23 mouse cellular contexts compared by ENCODE assay signal in genomic region chr15:84266290-84266689, GRCm38 (mm10). TPM values are rescaled to one million over a fixed set of nuclear protein-coding genes. Genes with fewer than 3 reads are reported as not detected.
DNase-seq lines count a peak whose midpoint lies in the region; ATAC-seq and TF ChIP-seq lines count a peak whose summit lies in the region.
"Had no signal": no experiment of that assay in that cellular context is flagged by ENCODE, and none has a peak within 500 bp of the region (broad histone marks: within the 10 kb centered on the region; RNA-seq: fewer than 3 reads in every experiment).

No protein-coding gene starts in this region.

- H3K4me3 ChIP-seq in heart, embryonic 10.5 days, result no peak overlapping the region
- no peak overlapping the region for H3K4me3 ChIP-seq in heart, adult 2 months
- no peak overlapping the region for H3K4me3 ChIP-seq in heart, embryonic 16.5 days (ENCODE audit: low read length)
- H3K4me3 ChIP-seq in midbrain, embryonic 10.5 days, result no peak overlapping the region
- no peak overlapping the region for H3K4me3 ChIP-seq in midbrain, embryonic 13.5 days (replicated peaks)
- H3K4me3 ChIP-seq: forebrain, embryonic 10.5 days; megakaryocyte, embryonic 14.5 days had no signal

- TF ChIP-seq CTCF in heart, adult 2 months (IDR thresholded peaks at IDR 0.05), result no peak

- H3K9me3 ChIP-seq in heart, embryonic 10.5 days, result no peaks in the 10 kb centered on the region
- H3K9me3 ChIP-seq in heart, embryonic 16.5 days (replicated peaks; ENCODE audit: control insufficient read depth, low read length), result no peaks in the 10 kb centered on the region
- no peaks in the 10 kb centered on the region for H3K9me3 ChIP-seq in midbrain, embryonic 10.5 days (replicated peaks)
- no peaks in the 10 kb centered on the region for H3K9me3 ChIP-seq in midbrain, embryonic 13.5 days
- H3K9me3 ChIP-seq: forebrain, embryonic 10.5 days; megakaryocyte, embryonic 14.5 days had no signal

- no peak for ATAC-seq in heart, embryonic 16.5 days (replicated peaks; ENCODE audit: extremely low read depth, insufficient read depth, low FRiP score)
- no peak for ATAC-seq in midbrain, embryonic 13.5 days
- ATAC-seq: intestine, postnatal 0 days; Patski had no signal

- WGBS in heart, embryonic 10.5 days, result 41% methylated on average over 4 of the region's 4 CpGs
- WGBS in heart, adult 2 months, result 56% methylated on average over 4 of the region's 4 CpGs
- WGBS in heart, embryonic 16.5 days, result 41% methylated on average over 4 of the region's 4 CpGs
- WGBS in midbrain, embryonic 10.5 days, result 89% methylated on average over 4 of the region's 4 CpGs
- 67% methylated on average over 4 of the region's 4 CpGs for WGBS in midbrain, embryonic 13.5 days

- DNase-seq in heart, embryonic 10.5 days (ENCODE audit: low spot score), result no peak
- no peak for DNase-seq in heart, adult 2 months
- no peak for DNase-seq in heart, adult 9 months (ENCODE audit: low spot score in 2 of 2)
- DNase-seq in midbrain, embryonic 10.5 days (ENCODE audit: low spot score), result no peak
- no peak for DNase-seq in lung, postnatal 36 days
- DNase-seq: adrenal gland, postnatal 36 days; B cell, adult 2 months; cerebellum, adult 11-12 months; cerebellum, postnatal 10 days; gastrocnemius, postnatal 25 days; heart, adult 18-20 months; kidney, postnatal 25 days; thymus, adult 18-20 months; thymus, postnatal 36 days had no signal

- no peak for TF ChIP-seq POLR2A in heart, adult 2 months (IDR thresholded peaks at IDR 0.05; ENCODE audit: insufficient read depth, low read depth, low read length)

- peaks cover 5% of the 10 kb centered on the region for H3K79me2 ChIP-seq in heart, adult 2 months (replicated peaks; ENCODE audit: control insufficient read depth, insufficient read depth, low read length)

- H3K9ac ChIP-seq in heart, adult 2 months (ENCODE audit: low read depth, low read length), result no peak overlapping the region
- 0 out of 2 replicates have a peak overlapping the region, but pooled peaks have one; percentile 24 for H3K9ac ChIP-seq in heart, embryonic 16.5 days (ENCODE audit: low read length)
- no peak overlapping the region for H3K9ac ChIP-seq in midbrain, embryonic 13.5 days (replicated peaks)
- H3K9ac ChIP-seq: liver, embryonic 14.5 days; lung, embryonic 14.5 days had no signal

- H3K4me1 ChIP-seq in heart, embryonic 10.5 days, result peaks cover 66% of the 10 kb centered on the region
- H3K4me1 ChIP-seq in heart, adult 2 months (ENCODE audit: control insufficient read depth, insufficient read depth, low read length), result peaks cover 22% of the 10 kb centered on the region
- H3K4me1 ChIP-seq in heart, embryonic 16.5 days (ENCODE audit: control insufficient read depth, insufficient read depth, low read length), result peaks cover 26% of the 10 kb centered on the region
- peaks cover 52% of the 10 kb centered on the region for H3K4me1 ChIP-seq in midbrain, embryonic 10.5 days
- H3K4me1 ChIP-seq in midbrain, embryonic 13.5 days (replicated peaks), result peaks cover 30% of the 10 kb centered on the region

- H3K4me2 ChIP-seq in heart, embryonic 16.5 days (ENCODE audit: low read depth, low read length), result no peak overlapping the region; the same call in 1 of the 2 replicates
- H3K4me2 ChIP-seq in midbrain, embryonic 13.5 days (replicated peaks), result no peak overlapping the region
- H3K4me2 ChIP-seq: lung, embryonic 14.5 days had no signal

- H3K27ac ChIP-seq in heart, embryonic 10.5 days, result peak overlapping the region; percentile 82
- no peak overlapping the region; the same call in 1 of the 2 replicates for H3K27ac ChIP-seq in heart, adult 2 months
- peak overlapping the region; percentile 70 for H3K27ac ChIP-seq in heart, embryonic 16.5 days (ENCODE audit: low read length)
- 0 out of 2 replicates have a peak overlapping the region, but pooled peaks have one; percentile 55 for H3K27ac ChIP-seq in midbrain, embryonic 10.5 days (replicated peaks)
- H3K27ac ChIP-seq in midbrain, embryonic 13.5 days, result no peak overlapping the region
- H3K27ac ChIP-seq: liver, embryonic 14.5 days had no signal

- no peak for TF ChIP-seq EP300 in heart, adult 2 months (IDR thresholded peaks at IDR 0.05; ENCODE audit: insufficient read depth, low read depth, low read length)

- intact Hi-C loops in heart, adult 2 months (cut with DNase I), result loop anchor here (10.0 kb wide), 1 partner anchor 179 kb away; the partner anchor contains the start of gene Shisal1

- H3K27me3 ChIP-seq in heart, embryonic 10.5 days (ENCODE audit: insufficient read depth, poor library complexity, severe bottlenecking), result no peaks in the 10 kb centered on the region
- H3K27me3 ChIP-seq in heart, adult 2 months (ENCODE audit: control insufficient read depth, insufficient read depth, low read length), result no peaks in the 10 kb centered on the region
- H3K27me3 ChIP-seq in heart, embryonic 16.5 days (ENCODE audit: control insufficient read depth, insufficient read depth, low read length), result no peaks in the 10 kb centered on the region
- H3K27me3 ChIP-seq in midbrain, embryonic 10.5 days (ENCODE audit: low read depth, poor library complexity, severe bottlenecking), result peaks cover 15% of the 10 kb centered on the region
- peaks cover 5% of the 10 kb centered on the region; the same call in 1 of the 2 replicates for H3K27me3 ChIP-seq in midbrain, embryonic 13.5 days
- H3K27me3 ChIP-seq: megakaryocyte, embryonic 14.5 days; Patski had no signal

- H3K36me3 ChIP-seq in heart, embryonic 10.5 days, result peaks cover 12% of the 10 kb centered on the region
- H3K36me3 ChIP-seq in heart, adult 2 months (ENCODE audit: control insufficient read depth, insufficient read depth, low read length), result no peaks in the 10 kb centered on the region
- H3K36me3 ChIP-seq in heart, embryonic 16.5 days (ENCODE audit: control insufficient read depth, insufficient read depth), result no peaks in the 10 kb centered on the region
- H3K36me3 ChIP-seq in midbrain, embryonic 10.5 days, result 0 out of 2 replicates have a peak, but pooled peaks cover 5% of the 10 kb centered on the region
- H3K36me3 ChIP-seq in midbrain, embryonic 13.5 days, result no peaks in the 10 kb centered on the region
- H3K36me3 ChIP-seq: forebrain, embryonic 10.5 days; G1E had no signal

RNA-seq across cellular contexts. Expression of gene Parvb, which starts 34.4 kb away (rescaled TPM):
- polyA plus RNA-seq in heart, embryonic 10.5 days (2016; fragmentation: Nextera tagmentation; extraction: Ambion mirVana), result 12.8 and 17.6 TPM in 2 replicates
- 100 to 1,000 TPM in 1 of 2 experiments, 10 to 100 TPM in 1; 99.4 to 116 TPM for total RNA-seq in heart, adult 2 months (2021)
- 58.5 and 61.6 TPM in 2 replicates for polyA plus RNA-seq in heart, adult 2 months (2012; rRNA removed)
- polyA plus RNA-seq in heart, embryonic 16.5 days (2015; fragmentation: Nextera tagmentation; extraction: Ambion mirVana), result 13.2 and 15.5 TPM in 2 replicates
- polyA plus RNA-seq in midbrain, embryonic 10.5 days (2016; fragmentation: Nextera tagmentation; extraction: Ambion mirVana), result 7.4 and 8.4 TPM in 2 replicates
- 4.7 and 6.2 TPM in 2 replicates for polyA plus RNA-seq in midbrain, embryonic 13.5 days (2015; fragmentation: Nextera tagmentation; extraction: Ambion mirVana)

RNA-seq across cellular contexts. Expression of gene Parvg, which starts 57.5 kb away (rescaled TPM):
- 0.43 and 1.0 TPM in 2 replicates for polyA plus RNA-seq in heart, embryonic 10.5 days (2016; fragmentation: Nextera tagmentation; extraction: Ambion mirVana)
- 1 to 10 TPM; 1.9 to 2.5 TPM for total RNA-seq in heart, adult 2 months (2021)
- 1.3 and 1.5 TPM in 2 replicates for polyA plus RNA-seq in heart, adult 2 months (2012; rRNA removed)
- 8.3 and 21.6 TPM in 2 replicates for polyA plus RNA-seq in heart, embryonic 16.5 days (2015; fragmentation: Nextera tagmentation; extraction: Ambion mirVana)
- polyA plus RNA-seq in midbrain, embryonic 10.5 days (2016; fragmentation: Nextera tagmentation; extraction: Ambion mirVana), result 0.89 and 1.0 TPM in 2 replicates
- 0.59 and 0.78 TPM in 2 replicates for polyA plus RNA-seq in midbrain, embryonic 13.5 days (2015; fragmentation: Nextera tagmentation; extraction: Ambion mirVana)
- total RNA-seq: G1E had no signal
- polyA plus RNA-seq: Patski had no signal

Comparison
In these comparisons a context has a peak if more than half of its experiments do, and no peak if none do; other contexts are left out.
1. H3K27ac ChIP-seq: peak in heart, embryonic 10.5 days (single experiment), heart, embryonic 16.5 days (single experiment) and midbrain, embryonic 10.5 days (single experiment); none in heart, adult 2 months (single experiment) and midbrain, embryonic 13.5 days (single experiment).